Mouse (Mus musculus) ovary, adult 18-20 months (tissue): Measurements from ENCODE around the gene Mrpl53.
A peak's percentile ranks its signal among the peaks of the same experiment; 100 is the strongest.

Experiments
- DNase-seq: peaks from one replicate; pipeline ENCODE4 v3.0.0; 2022; ENCODE audit warnings: low spot score, mixed read lengths

The Mrpl53 gene

DNA sequence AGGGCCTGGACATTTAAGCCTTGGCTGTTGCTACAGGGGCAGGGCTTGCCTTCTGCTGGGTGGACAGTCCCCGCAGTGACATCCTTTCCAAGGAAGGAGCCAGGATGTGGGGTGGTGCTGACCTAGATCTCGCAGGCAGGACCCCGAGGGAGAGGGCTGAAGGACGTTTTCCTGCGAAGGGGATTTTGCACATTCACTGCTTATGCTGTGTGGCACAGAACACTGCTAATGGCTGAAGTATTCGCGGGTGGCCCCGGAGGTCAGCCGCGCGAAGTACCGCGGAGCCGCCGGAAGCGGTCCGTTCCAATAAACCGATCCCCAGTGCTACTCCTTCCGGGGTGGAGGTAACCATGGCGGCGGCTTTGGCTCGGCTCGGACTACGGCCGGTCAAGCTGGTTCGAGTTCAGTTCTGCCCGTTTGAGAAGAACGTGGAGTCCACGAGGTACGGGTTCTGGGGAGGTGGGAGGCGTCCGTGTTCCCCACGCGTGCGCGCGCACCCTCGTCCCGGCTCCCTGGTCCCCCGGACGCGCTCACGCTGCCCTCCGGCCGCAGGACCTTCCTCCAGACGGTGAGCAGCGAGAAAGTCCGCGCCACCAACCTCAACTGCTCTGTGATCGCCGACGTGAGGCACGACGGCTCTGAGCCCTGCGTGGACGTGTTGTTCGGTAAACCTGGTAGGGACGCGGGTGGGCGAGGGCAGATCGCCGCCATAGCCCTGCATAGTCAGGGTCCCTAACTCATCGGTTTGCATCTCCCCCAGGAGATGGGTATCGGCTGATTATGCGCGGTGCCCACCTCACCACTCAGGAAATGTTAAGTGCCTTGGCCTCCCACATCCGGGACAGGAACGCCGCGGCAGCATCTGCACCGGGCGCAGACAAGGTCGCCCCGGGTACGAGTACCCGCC is at the start of gene Mrpl53:
Gene Mrpl53 (plus strand): TSS at position 279 of the 907 bp plus-strand sequence.
- DNase-seq: peak; percentile 65

GRCm38 (mm10) chr6:83065995-83066394 is 42.8 kb upstream of the Mrpl53 start:
- no peak for DNase-seq

DNA sequence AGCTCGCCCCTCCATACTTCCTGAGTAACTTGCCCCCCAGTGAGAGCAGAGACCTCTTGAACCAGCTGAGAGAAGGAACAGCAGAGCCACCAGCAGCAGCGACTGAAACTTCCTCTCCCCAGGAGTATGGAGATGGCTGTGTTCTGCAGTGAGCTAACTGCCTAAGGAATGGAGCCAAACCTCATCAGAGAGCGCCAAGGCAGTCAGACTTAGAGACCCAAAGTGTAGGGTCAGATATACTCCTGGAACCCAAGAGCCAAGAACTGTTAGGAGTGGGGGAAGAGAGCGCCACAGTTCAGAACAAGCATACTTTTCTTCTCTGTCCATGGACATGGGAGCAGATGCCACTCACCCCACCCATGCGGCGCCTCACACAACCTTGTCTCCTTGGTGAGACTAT is 42.4 kb upstream of the Mrpl53 start:
- no peak for DNase-seq

GRCm38 (mm10) chr6:83068221-83068620 is 40.6 kb upstream of the Mrpl53 start:
- DNase-seq: no peak

DNA sequence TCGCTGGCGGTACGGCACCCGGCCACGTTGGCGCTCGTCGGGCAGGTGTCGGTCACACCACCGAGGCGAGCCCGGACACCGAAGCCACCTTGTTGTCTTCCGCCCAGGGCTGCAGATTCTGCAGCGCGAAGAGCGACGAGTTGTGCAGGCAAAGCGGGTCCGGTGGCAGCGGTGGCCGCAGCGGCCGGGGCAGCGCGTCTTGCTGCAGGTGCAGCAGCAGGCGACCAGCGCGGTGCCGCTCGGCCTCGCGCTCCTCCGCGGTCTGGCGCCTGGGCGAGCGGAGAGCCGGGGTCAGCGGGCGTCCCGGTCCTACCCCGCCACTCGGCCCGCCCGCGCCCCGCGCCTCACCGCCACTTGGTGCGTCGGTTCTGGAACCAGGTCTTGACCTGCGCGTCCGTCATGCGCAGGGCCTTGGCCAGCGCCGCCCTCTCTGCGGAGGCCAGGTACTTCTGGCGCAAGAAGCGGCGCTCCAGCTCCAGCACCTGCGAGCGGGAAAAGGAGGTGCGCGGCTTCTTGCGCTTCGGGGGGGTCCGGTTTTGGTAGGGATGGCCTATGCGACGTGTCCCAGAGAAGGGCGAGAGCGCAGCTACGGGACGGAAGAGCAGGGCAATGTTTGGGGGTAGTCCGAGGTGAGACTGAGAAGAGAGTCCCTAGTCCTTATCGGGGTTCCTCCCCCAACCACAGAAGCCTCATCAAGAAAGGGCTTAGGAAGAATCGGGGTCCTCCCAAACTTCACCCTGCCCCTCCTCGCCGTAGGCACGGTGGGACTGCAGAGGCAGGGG is 39.9 kb upstream of the Mrpl53 start:
- DNase-seq: no peak

DNA sequence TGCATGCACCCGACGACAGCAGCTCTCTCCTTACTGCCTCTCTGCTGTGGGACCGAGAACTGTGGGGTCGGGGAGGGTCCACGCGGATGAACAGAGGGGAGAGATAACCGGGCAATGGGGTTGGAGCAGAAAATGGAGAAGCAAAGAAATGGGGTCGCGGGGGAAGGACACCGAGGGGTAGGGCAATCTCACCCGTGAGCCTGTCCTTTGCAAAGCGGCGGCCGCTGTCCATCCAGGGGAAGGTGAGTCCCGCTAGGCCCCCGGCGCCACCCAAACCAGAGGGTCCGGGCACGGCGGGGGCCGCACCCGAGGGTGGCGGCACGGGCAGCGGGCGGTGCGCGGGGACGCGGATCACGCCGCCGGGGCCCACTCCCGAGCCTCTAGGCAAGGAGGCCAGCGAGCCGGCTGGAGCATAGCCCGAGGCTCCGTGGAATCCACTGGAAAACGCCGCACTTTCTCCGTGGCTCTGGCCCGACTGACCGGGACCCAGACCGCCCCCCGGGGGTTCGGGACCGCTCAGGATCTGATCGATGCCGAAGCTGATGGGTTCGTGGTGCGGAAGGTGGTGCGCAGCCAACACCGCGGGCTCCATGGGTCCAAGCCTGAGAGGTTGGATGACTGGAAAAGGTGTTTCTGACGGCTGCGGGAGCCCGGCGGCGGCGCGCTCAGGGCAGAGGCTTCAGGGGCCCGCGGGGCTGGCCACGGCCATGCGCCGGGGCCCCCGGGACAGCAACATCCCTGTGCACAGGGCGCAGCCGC is 39.2 kb upstream of the Mrpl53 start:
- no peak for DNase-seq

DNA sequence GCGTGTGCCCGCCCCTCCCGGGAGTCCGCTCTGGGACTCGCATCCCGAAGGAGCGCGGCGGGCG is 38.8 kb upstream of the Mrpl53 start, which contains the start of gene Tlx2:
Gene Tlx2 (minus strand): TSS at position 47 of the 64 bp plus-strand sequence.
- DNase-seq: no peak

DNA sequence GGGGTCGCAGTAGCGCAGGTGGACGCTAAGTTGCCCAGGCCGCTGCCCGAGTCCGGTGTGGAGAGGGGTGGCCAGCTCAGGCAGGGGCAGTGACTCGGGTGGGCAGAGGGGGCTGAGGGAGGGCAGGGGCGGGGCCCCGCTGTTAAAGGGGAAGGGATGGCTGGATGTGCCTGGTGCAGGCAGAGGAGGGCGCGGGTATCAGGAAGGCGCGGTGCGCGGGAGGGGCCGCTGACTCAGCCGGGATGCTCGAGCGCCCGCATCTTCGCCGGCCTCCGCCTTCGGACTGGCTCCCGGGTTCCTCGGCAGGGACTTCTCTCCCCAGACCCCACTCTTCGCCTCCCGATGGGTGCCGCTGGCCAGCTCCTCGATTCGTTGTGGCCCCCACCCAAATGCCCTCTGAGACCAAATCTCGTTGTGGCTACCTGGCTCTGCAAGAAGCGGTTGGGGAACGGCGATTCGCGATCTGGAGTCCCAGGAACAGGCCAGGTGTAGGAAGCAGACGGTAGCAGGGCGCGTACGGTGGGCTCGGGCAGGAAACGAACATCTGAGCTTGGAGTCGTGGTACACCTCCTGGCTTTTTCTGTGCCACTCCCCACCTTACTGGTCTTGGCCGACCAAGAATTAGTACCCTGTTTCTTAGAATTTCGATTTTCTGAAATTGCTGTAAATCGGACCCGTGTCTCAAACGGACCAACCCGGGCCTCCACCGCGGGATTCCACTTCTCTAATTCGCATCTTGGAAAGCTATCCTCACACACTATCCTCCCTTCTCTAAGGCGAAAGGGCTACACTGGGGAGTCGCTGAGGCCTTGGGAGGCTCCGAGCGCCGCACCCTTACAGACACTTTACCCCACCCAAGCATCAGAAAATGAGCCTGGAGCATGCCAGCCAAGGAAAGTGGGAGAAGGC is 38.3 kb upstream of the Mrpl53 start:
- no peak for DNase-seq

DNA sequence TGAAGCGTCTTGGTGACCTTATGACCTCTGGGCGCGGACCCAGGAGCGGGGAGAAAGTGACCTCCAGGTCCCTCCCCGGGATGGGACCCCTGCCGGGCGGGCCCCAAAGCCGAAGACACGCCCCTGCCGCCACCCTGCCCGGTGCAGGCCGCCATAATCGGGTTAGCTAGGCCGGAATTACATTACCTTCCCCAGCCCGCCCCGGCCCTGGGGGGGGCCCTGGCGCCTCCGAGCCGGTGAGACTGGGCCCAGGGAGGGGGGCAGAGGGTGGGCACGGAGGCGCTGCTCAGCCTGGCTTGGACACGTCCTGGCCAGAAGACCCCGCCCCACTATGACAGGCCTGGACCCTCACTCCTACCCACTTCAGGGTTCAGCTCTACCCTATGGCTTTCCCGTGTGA is 37.6 kb upstream of the Mrpl53 start:
- no peak for DNase-seq

DNA sequence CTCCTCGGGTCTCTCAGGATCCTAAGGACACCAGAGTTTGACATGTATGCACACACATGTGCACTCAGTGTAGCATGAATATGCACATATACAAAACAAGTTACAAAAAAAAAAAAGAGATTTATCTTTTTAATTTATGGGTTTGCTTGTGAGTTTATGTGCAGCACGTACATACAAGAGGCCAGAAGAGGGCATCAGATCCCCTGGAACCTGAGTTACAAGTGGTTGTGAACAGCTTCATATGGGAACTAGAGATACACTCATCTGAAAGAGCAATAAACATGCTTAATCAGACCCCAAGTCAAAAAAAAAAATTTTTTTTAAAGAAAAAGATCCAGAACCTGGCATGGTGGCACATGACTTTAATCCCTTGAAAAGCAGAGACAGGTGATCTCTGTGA is 33.9 kb upstream of the Mrpl53 start:
- no peak for DNase-seq

GRCm38 (mm10) chr6:83077630-83078323 is 31.1 kb upstream of the Mrpl53 start, which contains the start of gene Pcgf1:
Gene Pcgf1, plus strand, starts transcription at chr6:83077869.
- no peak for DNase-seq

GRCm38 (mm10) chr6:83078324-83078858 is 30.4 kb upstream of the Mrpl53 start:
- peak; percentile 94 for DNase-seq

- DNase-seq: no peak
These were observed 28.6 kb upstream of the Mrpl53 start for GRCm38 (mm10) chr6:83080210-83080609.

DNA sequence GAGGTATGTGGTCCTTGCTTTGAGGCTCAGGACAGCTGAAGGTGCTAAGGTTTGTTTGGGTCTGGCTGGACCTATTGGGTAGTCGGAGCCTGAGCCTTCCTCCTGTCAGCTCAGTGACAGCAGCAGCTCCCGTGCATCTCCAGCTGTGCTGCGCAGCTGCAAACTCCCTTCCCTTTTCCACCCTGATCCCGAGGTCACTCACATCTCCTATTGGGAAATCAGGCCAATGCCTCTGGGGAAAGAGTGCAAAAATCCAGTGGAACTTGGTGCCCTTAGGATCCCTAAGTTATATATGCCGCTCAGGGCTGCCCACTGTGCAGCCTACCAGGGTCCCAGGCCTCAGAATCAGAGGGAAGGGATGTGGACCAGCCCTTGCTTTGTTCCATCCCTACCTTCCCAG is 25.3 kb upstream of the Mrpl53 start:
- no peak for DNase-seq

- DNase-seq: no peak
These were observed 24.4 kb upstream of the Mrpl53 start for GRCm38 (mm10) chr6:83084477-83084876.

GRCm38 (mm10) chr6:83086121-83087035 is 22.5 kb upstream of the Mrpl53 start, which contains the start of gene Lbx2:
Gene Lbx2, plus strand, starts transcription at chr6:83086367.
- no peak for DNase-seq

DNA sequence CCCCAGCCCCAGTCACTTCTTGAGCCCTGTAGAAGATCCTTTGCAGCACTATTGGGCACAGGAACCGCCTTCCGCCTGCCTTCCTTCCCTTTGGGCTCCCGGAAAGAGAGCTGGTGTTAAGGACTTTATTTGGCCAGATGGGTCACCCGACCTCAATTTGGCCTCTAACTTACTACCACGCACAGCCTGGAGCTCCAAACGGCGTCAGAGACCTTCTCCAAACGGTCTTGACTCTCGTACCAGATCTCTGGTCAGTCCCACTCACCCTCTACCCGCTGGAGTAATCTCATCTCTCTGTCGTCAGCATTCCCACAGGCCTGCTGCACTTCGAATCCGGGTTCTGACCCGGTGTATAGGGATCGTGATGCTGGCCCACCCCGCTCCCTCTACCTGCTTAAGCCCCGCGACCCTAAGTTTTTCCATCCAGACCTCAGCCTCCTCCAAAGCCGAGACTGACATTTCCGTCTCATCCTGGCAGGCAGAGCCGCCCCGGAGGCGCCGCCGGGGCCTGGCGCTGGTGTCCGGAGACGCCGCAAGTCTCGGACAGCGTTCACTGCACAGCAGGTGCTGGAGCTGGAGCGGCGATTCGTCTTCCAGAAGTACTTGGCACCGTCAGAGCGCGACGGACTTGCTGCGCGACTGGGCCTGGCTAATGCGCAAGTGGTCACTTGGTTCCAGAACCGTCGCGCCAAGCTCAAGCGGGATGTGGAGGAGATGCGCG is 21.5 kb upstream of the Mrpl53 start:
- DNase-seq: no peak

- no peak for DNase-seq
These were observed 20.9 kb upstream of the Mrpl53 start for GRCm38 (mm10) chr6:83087926-83088260.
